Mouse (Mus musculus) myocyte (in vitro differentiated cells): ENCODE data around the gene Rbbp5. TPM values are rescaled to one million over a fixed set of nuclear protein-coding genes. Genes with fewer than 3 reads are reported as not detected.
"Not testable (repeated sequence)": the region's sequence is repeated elsewhere in the genome, so short reads cannot be mapped to it uniquely, and the experiment has no call there.

ENCODE experiments used
- H3K27me3 ChIP-seq: one replicate; pipeline ENCODE4 v1.6.1; 2011; ENCODE audit not compliant: control insufficient read depth, insufficient read depth, insufficient read length
- H3K36me3 ChIP-seq: one replicate; pipeline ENCODE4 v1.6.1; 2011; ENCODE audit not compliant: control insufficient read depth, insufficient read depth
- H3K4me2 ChIP-seq: one replicate; pipeline ENCODE4 v1.6.1; 2011; ENCODE audit warnings: low read depth, control low read depth
- H3K4me3 ChIP-seq: one replicate; pipeline ENCODE4 v1.5.1; 2011; ENCODE audit warnings: mild to moderate bottlenecking, control low read depth, moderate library complexity
- H3K79me2 ChIP-seq: one replicate; pipeline ENCODE4 v1.6.1; 2011; ENCODE audit not compliant: control insufficient read depth, insufficient read depth
- H3ac ChIP-seq: one replicate; pipeline ENCODE4 v1.6.1; 2011; ENCODE audit not compliant: control insufficient read depth, insufficient read length
- CEBPB ChIP-seq: IDR thresholded peaks from 2 replicates; pipeline ENCODE4 v1.6.1; 2011; ENCODE audit warnings: mild to moderate bottlenecking, moderate library complexity; ENCODE audit not compliant: poor library complexity, insufficient read depth, severe bottlenecking
- E2F4 ChIP-seq: IDR thresholded peaks from one replicate; pipeline ENCODE4 v1.6.1; 2011; ENCODE audit warnings: mild to moderate bottlenecking, control low read depth, moderate library complexity; ENCODE audit not compliant: insufficient read depth
- MAX ChIP-seq: IDR thresholded peaks from one replicate; pipeline ENCODE4 v1.6.1; 2011; ENCODE audit warnings: low read depth, mild to moderate bottlenecking, control low read depth
- MYOD1 ChIP-seq, 3 experiments: IDR thresholded peaks; one replicate each; pipeline ENCODE4 v1.6.1; 2011; ENCODE audit warnings: control low read depth in 2 of 3, low read depth in 2 of 3, mild to moderate bottlenecking in 2 of 3, moderate library complexity in 1 of 3; ENCODE audit not compliant: insufficient read length in 2 of 3, control insufficient read depth in 1 of 3
- MYOG ChIP-seq, 3 experiments: IDR thresholded peaks; one replicate each; pipeline ENCODE4 v1.6.1; 2011; ENCODE audit warnings: control low read depth in 2 of 3, low read depth in 2 of 3, mild to moderate bottlenecking in 2 of 3; ENCODE audit not compliant: insufficient read length in 2 of 3, control insufficient read depth in 1 of 3, insufficient read depth in 1 of 3
- POLR2A ChIP-seq: IDR thresholded peaks from one replicate; pipeline ENCODE4 v1.6.1; 2011; ENCODE audit warnings: low read depth, mild to moderate bottlenecking, control low read depth, moderate library complexity; ENCODE audit not compliant: insufficient read length
- POLR2AphosphoS2 ChIP-seq: IDR thresholded peaks from one replicate; pipeline ENCODE4 v1.6.1; 2011; ENCODE audit warnings: low read depth, control low read depth; ENCODE audit not compliant: insufficient read length
- REST ChIP-seq: IDR thresholded peaks from one replicate; pipeline ENCODE4 v1.6.1; 2011; ENCODE audit warnings: mild to moderate bottlenecking, control low read depth, moderate library complexity; ENCODE audit not compliant: insufficient read depth, insufficient read length
- SRF ChIP-seq: IDR thresholded peaks from one replicate; pipeline ENCODE4 v1.6.1; 2011; ENCODE audit warnings: low read depth; ENCODE audit not compliant: control insufficient read depth, insufficient read length
- TCF12 ChIP-seq: IDR thresholded peaks from one replicate; pipeline ENCODE4 v1.6.1; 2011; ENCODE audit warnings: mild to moderate bottlenecking, control low read depth; ENCODE audit not compliant: poor library complexity, insufficient read depth, severe bottlenecking
- TCF3 ChIP-seq: IDR thresholded peaks from one replicate; pipeline ENCODE4 v1.6.1; 2011; ENCODE audit warnings: low read depth, control low read depth; ENCODE audit not compliant: insufficient read length
- USF1 ChIP-seq: IDR thresholded peaks from one replicate; pipeline ENCODE4 v1.6.1; 2011; ENCODE audit warnings: low read depth, mild to moderate bottlenecking, control low read depth, moderate library complexity
- polyA plus RNA-seq: library from polyadenylated mRNA; unstranded; fragments of >200 nt; fragmentation: generic; extraction: Trizol; gene quantifications from one replicate; pipeline ENCODE4 v1.2.1, GENCODE M21; 2012; ENCODE audit warnings: missing spikeins

The Rbbp5 gene
- polyA plus RNA-seq, 1 experiment = 27.3 TPM

DNA sequence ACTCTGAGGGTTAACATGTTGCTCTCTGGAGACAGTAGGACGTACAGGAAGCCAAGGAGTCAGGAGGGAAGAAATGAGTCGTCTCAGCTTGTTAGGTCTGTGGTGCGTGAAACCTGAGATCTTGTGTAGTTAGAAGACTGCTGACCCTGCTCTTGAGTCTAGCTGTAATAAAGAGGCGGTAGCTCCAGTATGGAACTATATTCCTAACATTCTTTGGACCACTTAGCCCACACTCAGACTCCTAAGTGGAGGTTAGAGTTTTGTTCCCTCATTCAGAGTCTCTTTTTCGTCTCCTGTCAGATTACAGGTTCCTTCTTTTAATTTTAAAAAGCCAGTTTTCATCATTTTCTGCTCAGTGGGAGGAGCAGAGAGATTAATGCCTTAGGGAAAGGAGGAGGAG, 12.5 kb upstream of the Rbbp5 start:
- Histone ChIP-seq H3K4me3 (no peak overlapping the region), H3K79me2 (no peaks in the 10 kb centered on the region), H3K36me3 (peaks cover 24% of the 10 kb centered on the region), H3ac (no peak overlapping the region), H3K27me3 (no peaks in the 10 kb centered on the region), H3K4me2 (no peak overlapping the region)
- TF ChIP-seq CEBPB (no peak), REST (no peak), POLR2A (no peak), TCF12 (no peak), POLR2AphosphoS2 (no peak), MAX (no peak), E2F4 (no peak), MYOG (IDR thresholded peaks at IDR 0.05; ENCODE audit: control insufficient read depth in 1 of 3, insufficient read depth in 1 of 3, insufficient read length in 2 of 3, low read depth in 2 of 3) (no peak), MYOD1 (IDR thresholded peaks at IDR 0.05; ENCODE audit: control insufficient read depth in 1 of 3, insufficient read length in 2 of 3, low read depth in 2 of 3) (no peak), USF1 (no peak), SRF (no peak), TCF3 (no peak)

DNA sequence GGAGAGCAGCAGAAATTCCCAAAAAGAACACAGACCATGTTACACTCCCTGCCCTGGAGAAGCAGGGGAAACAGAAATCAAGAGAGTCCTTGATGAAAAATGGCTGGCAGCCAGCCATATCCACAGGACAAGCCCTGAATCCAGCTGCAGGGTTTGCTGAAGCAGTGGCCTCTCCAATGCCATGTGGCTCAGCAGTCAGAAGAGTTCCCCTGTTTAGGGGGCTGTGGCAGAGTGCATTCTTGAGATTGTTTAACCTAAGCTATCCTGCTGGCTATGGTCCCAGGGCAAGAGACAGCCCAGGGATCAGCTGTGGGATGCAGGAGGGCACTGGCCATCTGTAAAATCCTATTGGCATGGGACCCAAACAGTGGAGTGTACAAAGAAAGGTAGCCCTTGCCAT, 8.2 kb upstream of the Rbbp5 start:
- Histone ChIP-seq H3K27me3 (no peaks in the 10 kb centered on the region), H3ac (no peak overlapping the region), H3K4me3 (no peak overlapping the region), H3K79me2 (no peaks in the 10 kb centered on the region), H3K4me2 (no peak overlapping the region), H3K36me3 (peaks cover 15% of the 10 kb centered on the region)
- TF ChIP-seq MYOG (IDR thresholded peaks at IDR 0.05; ENCODE audit: control insufficient read depth in 1 of 3, insufficient read depth in 1 of 3, insufficient read length in 2 of 3, low read depth in 2 of 3) (no peak), POLR2A (no peak), TCF3 (no peak), CEBPB (no peak), POLR2AphosphoS2 (no peak), SRF (no peak), USF1 (no peak), MAX (no peak), REST (no peak), TCF12 (no peak), E2F4 (no peak), MYOD1 (IDR thresholded peaks at IDR 0.05; ENCODE audit: control insufficient read depth in 1 of 3, insufficient read length in 2 of 3, low read depth in 2 of 3) (no peak)

DNA sequence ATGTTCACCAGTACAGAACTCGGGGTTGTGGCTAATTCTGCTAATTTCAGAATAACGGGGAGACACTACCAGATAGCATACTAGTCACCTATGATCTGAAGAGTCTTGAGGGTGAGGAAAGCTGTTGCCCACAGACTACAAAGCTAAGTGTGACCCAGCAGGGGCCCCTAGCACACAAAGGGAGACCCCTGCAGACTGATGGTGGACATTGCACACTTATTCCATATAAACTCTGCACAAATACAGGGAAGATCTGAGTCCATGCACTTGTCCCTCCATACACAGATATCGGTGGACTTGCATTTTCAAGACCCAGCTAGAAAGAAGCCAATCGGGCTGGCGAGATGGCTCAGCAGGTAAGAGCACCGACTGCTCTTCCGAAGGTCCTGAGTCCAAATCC, 7.6 kb upstream of the Rbbp5 start:
- H3K4me2 ChIP-seq = no peak overlapping the region
- no peaks in the 10 kb centered on the region for H3K79me2 ChIP-seq
- no peaks in the 10 kb centered on the region for H3K27me3 ChIP-seq
- H3ac ChIP-seq = no peak overlapping the region
- H3K36me3 ChIP-seq = peaks cover 9% of the 10 kb centered on the region
- H3K4me3 ChIP-seq = no peak overlapping the region
- TF ChIP-seq MYOD1 (IDR thresholded peaks at IDR 0.05; ENCODE audit: control insufficient read depth in 1 of 3, insufficient read length in 2 of 3, low read depth in 2 of 3) (no peak), CEBPB (no peak), REST (no peak), MAX (no peak), TCF12 (no peak), POLR2A (no peak), E2F4 (no peak), TCF3 (no peak), USF1 (no peak), POLR2AphosphoS2 (no peak), MYOG (IDR thresholded peaks at IDR 0.05; ENCODE audit: control insufficient read depth in 1 of 3, insufficient read depth in 1 of 3, insufficient read length in 2 of 3, low read depth in 2 of 3) (no peak), SRF (no peak)

DNA sequence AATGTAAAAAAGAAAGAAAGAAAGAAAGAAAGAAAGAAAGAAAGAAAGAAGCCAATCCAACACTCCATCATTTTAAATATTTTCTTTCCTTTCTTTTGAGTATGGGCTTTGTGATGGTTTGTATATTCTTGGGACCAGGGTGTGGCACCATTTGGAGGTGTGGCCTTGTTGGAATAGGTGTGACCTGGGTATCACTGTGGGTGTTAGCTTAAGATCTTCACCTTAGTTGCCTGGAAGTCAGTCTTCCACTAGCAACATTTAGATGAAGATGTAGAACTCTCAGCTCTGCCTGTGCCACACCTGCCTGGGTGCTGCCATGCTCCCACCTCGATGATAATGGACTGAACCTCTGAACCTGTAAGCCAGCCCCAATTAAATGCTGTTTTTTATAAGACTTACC, 7.1 kb upstream of the Rbbp5 start:
- H3K36me3 ChIP-seq, H3K27me3 ChIP-seq, H3K4me3 ChIP-seq, H3K79me2 ChIP-seq, H3ac ChIP-seq, H3K4me2 ChIP-seq: not testable (repeated sequence)

DNA sequence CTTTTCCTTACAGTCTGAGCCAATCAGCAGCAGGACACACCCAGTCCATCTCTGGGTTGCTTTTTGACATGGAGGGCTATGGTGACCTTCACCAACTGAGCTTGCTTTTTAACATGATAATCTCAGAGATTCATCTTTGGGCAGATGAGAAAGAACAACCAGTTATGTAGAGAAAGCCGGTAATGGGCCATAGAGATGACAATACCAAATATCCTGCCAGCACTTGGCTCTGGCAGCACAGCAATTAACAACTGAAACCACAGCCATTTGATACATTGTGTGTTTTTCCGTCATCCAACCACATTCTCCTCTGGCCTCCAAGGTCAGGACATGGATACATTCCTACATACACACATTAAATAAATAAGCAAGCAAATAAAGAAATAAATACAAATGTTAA, 6.1 kb upstream of the Rbbp5 start:
- Histone ChIP-seq H3K27me3 (no peaks in the 10 kb centered on the region), H3K36me3 (peaks cover 3% of the 10 kb centered on the region), H3ac (no peak overlapping the region), H3K4me3 (no peak overlapping the region), H3K4me2 (no peak overlapping the region), H3K79me2 (peaks cover 7% of the 10 kb centered on the region)
- no peak for TF ChIP-seq REST
- no peak for TF ChIP-seq TCF12
- TF ChIP-seq TCF3 = no peak
- no peak for TF ChIP-seq MAX
- TF ChIP-seq POLR2AphosphoS2 = no peak
- TF ChIP-seq POLR2A = no peak
- no peak for TF ChIP-seq MYOG (IDR thresholded peaks at IDR 0.05; ENCODE audit: control insufficient read depth in 1 of 3, insufficient read depth in 1 of 3, insufficient read length in 2 of 3, low read depth in 2 of 3)
- no peak for TF ChIP-seq CEBPB
- no peak for TF ChIP-seq SRF
- no peak for TF ChIP-seq E2F4
- TF ChIP-seq MYOD1 (IDR thresholded peaks at IDR 0.05; ENCODE audit: control insufficient read depth in 1 of 3, insufficient read length in 2 of 3, low read depth in 2 of 3) = no peak
- TF ChIP-seq USF1 = no peak

DNA sequence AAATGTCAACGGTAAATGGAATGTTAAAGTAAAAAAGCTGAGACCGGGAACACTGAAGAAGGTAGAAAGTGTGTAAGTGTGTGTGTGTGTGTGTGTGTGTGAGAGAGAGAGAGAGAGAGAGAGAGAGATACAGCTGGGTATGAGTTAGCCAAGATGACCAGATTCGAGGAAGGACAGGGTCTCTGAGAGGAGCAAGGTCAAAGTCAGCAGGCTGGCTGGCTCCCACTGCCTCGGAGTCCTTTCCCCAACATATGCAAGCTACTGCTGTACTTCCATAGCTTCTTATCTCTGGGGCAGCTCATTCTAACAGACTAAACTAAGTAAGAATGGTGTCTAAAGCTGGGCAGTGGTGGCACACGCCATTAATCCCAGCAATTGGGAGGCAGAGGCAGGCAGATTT, 5.7 kb upstream of the Rbbp5 start:
- Histone ChIP-seq H3K27me3 (no peaks in the 10 kb centered on the region), H3K36me3 (no peaks in the 10 kb centered on the region), H3K4me3 (no peak overlapping the region), H3K4me2 (no peak overlapping the region), H3K79me2 (peaks cover 11% of the 10 kb centered on the region), H3ac (no peak overlapping the region)
- TF ChIP-seq E2F4 = no peak
- TF ChIP-seq MYOG (IDR thresholded peaks at IDR 0.05; ENCODE audit: control insufficient read depth in 1 of 3, insufficient read depth in 1 of 3, insufficient read length in 2 of 3, low read depth in 2 of 3) = no peak
- TF ChIP-seq TCF3 = no peak
- no peak for TF ChIP-seq MAX
- TF ChIP-seq POLR2AphosphoS2 = no peak
- TF ChIP-seq SRF = no peak
- TF ChIP-seq MYOD1 (IDR thresholded peaks at IDR 0.05; ENCODE audit: control insufficient read depth in 1 of 3, insufficient read length in 2 of 3, low read depth in 2 of 3) = no peak
- TF ChIP-seq TCF12 = no peak
- no peak for TF ChIP-seq POLR2A
- TF ChIP-seq CEBPB = no peak
- no peak for TF ChIP-seq REST
- no peak for TF ChIP-seq USF1
